Mouse (Mus musculus) CH12.LX (cell line): Measurements from ENCODE around the gene Cnksr3. TPM values are rescaled to one million over a fixed set of nuclear protein-coding genes. Genes with fewer than 3 reads are reported as not detected.

Experiments
- DNase-seq: peaks from one replicate; pipeline ENCODE4 v3.0.0-alpha.2; 2013; ENCODE audit errors: extremely low read depth
- H3K27ac ChIP-seq: 2 replicates; pipeline ENCODE4 v1.5.1; 2012; ENCODE audit warnings: low read depth, mild to moderate bottlenecking, control low read depth, moderate library complexity; ENCODE audit not compliant: insufficient read depth
- H3K27me3 ChIP-seq: replicated peaks from 2 replicates; pipeline ENCODE3; 2012; ENCODE audit warnings: inconsistent platforms
- H3K36me3 ChIP-seq, 2 experiments: replicated peaks in 1 of 2; 2 replicates each; pipeline versions ENCODE3 to v1.6.1; 2012; ENCODE audit warnings: inconsistent platforms in 1 of 2, low read length in 1 of 2, mild to moderate bottlenecking in 1 of 2, mixed read lengths in 1 of 2, moderate library complexity in 1 of 2; ENCODE audit not compliant: control insufficient read depth in 1 of 2, insufficient read depth in 1 of 2
- H3K4me1 ChIP-seq, 2 experiments: 2 replicates each; pipeline ENCODE4 v1.6.1; 2012; ENCODE audit warnings: inconsistent platforms in 1 of 2, moderate library complexity in 1 of 2; ENCODE audit not compliant: insufficient read depth in 2 of 2, control insufficient read depth in 1 of 2
- H3K4me2 ChIP-seq: 2 replicates; pipeline ENCODE4 v1.6.1; 2012; ENCODE audit warnings: low read depth, mild to moderate bottlenecking, control low read depth; ENCODE audit not compliant: poor library complexity, insufficient read depth, severe bottlenecking
- H3K4me3 ChIP-seq, 3 experiments: fragments of 150-350 bp in 1 of 3; sonication (generic) in 1 of 3; replicated peaks in 1 of 3; 2 replicates each; pipeline versions ENCODE3 to v1.5.1; 2011 to 2012; ENCODE audit warnings: low read depth in 2 of 3, low read length in 2 of 3, mild to moderate bottlenecking in 2 of 3, moderate library complexity in 2 of 3, control low read depth in 1 of 3, improper control_type of control experiment in 1 of 3, inconsistent platforms in 1 of 3, mixed read lengths in 1 of 3; ENCODE audit not compliant: poor library complexity in 1 of 3
- H3K79me2 ChIP-seq: replicated peaks from 2 replicates; pipeline ENCODE4 v1.6.1; 2012; ENCODE audit warnings: mild to moderate bottlenecking, moderate library complexity; ENCODE audit not compliant: control insufficient read depth, poor library complexity, insufficient read depth, severe bottlenecking; ENCODE audit errors: extremely low read depth
- H3K9ac ChIP-seq: 2 replicates; pipeline ENCODE4 v1.6.1; 2012; ENCODE audit warnings: low read depth, mild to moderate bottlenecking, control low read depth, moderate library complexity; ENCODE audit not compliant: insufficient read depth
- H3K9me3 ChIP-seq: replicated peaks from 2 replicates; pipeline ENCODE3; 2012; ENCODE audit warnings: low read length, inconsistent platforms, mixed read lengths
- BHLHE40 ChIP-seq: IDR thresholded peaks from 2 replicates; pipeline ENCODE4 v1.6.1; 2011; ENCODE audit warnings: mild to moderate bottlenecking, low read depth, low read length, improper control_type of control experiment
- ELF1 ChIP-seq: IDR thresholded peaks from 2 replicates; pipeline ENCODE4 v1.6.1; 2014; ENCODE audit warnings: low read depth, mild to moderate bottlenecking, inconsistent platforms, low read length, improper control_type of control experiment
- HCFC1 ChIP-seq: IDR thresholded peaks from 2 replicates; pipeline ENCODE4 v1.6.1; 2012; ENCODE audit warnings: low read depth, mild to moderate bottlenecking, inconsistent platforms, low read length, improper control_type of control experiment
- IRF4 ChIP-seq: IDR thresholded peaks from 2 replicates; pipeline ENCODE4 v1.6.1; 2014; ENCODE audit warnings: low read depth, mild to moderate bottlenecking, inconsistent platforms, low read length, improper control_type of control experiment
- KAT2A ChIP-seq: IDR thresholded peaks from 2 replicates; pipeline ENCODE4 v1.6.1; 2012; ENCODE audit warnings: low read length, improper control_type of control experiment, inconsistent platforms; ENCODE audit not compliant: insufficient replicate concordance
- MEF2A ChIP-seq: IDR thresholded peaks from 2 replicates; pipeline ENCODE4 v1.6.1; 2014; ENCODE audit warnings: low read depth, mild to moderate bottlenecking, inconsistent platforms, low read length, improper control_type of control experiment, borderline replicate concordance
- MYC ChIP-seq: IDR thresholded peaks from 2 replicates; pipeline ENCODE4 v1.6.1; 2011; ENCODE audit warnings: low read depth, mild to moderate bottlenecking, improper control_type of control experiment, low read length
- RAD21 ChIP-seq: IDR thresholded peaks from 2 replicates; pipeline ENCODE4 v1.6.1; 2011; ENCODE audit warnings: low read depth, mild to moderate bottlenecking, low read length, improper control_type of control experiment, moderate library complexity
- RCOR1 ChIP-seq: conservative IDR thresholded peaks from 2 replicates; pipeline ENCODE4 v1.6.1; 2012; ENCODE audit warnings: low read depth, mild to moderate bottlenecking, inconsistent platforms, low read length, improper control_type of control experiment
- USF1 ChIP-seq: IDR thresholded peaks from 2 replicates; pipeline ENCODE4 v1.6.1; 2014; ENCODE audit warnings: low read depth, mild to moderate bottlenecking, inconsistent platforms, low read length, improper control_type of control experiment
- USF2 ChIP-seq: conservative IDR thresholded peaks from 2 replicates; pipeline ENCODE4 v1.6.1; 2011; ENCODE audit warnings: low read depth, low read length, improper control_type of control experiment
- ZKSCAN1 ChIP-seq: IDR thresholded peaks from 2 replicates; pipeline ENCODE4 v1.6.1; 2012; ENCODE audit warnings: low read depth, inconsistent platforms, low read length, improper control_type of control experiment, borderline replicate concordance
- ZNF384 ChIP-seq: IDR thresholded peaks from 2 replicates; pipeline ENCODE4 v1.6.1; 2012; ENCODE audit warnings: low read depth, low read length, improper control_type of control experiment, inconsistent platforms
- dilution Hi-C: fragments of 300-500 bp; cut with MboI; formaldehyde crosslinking; loops from 2 replicates; pipeline ENCODE4 v1.14.3; 2020; ENCODE audit warnings: low sequenced_read_pairs; ENCODE audit not compliant: extremely low pct_unique_long_range_greater_than_20kb, extremely low pct_ligation_motif_present
- in situ Hi-C: fragments of 300-500 bp; cut with MboI; formaldehyde crosslinking; loops from 3 replicates; pipeline ENCODE4 v1.14.3; 2019; ENCODE audit warnings: low sequenced_read_pairs, low pct_ligation_motif_present, low pct_unique_long_range_greater_than_20kb, mixed read lengths
- polyA plus RNA-seq: library from polyadenylated mRNA; unstranded; fragments of >175 nt; gene quantifications from 2 replicates; pipeline ENCODE4 v1.2.1, GENCODE M21; 2012; ENCODE audit warnings: low read depth; ENCODE audit not compliant: insufficient read length
- total RNA-seq, 2 experiments: library from RNA; depleted of rRNA; stranded (reverse); fragments of 300-350 nt in 1 of 2; fragments of >200 nt in 1 of 2; gene quantifications; 2 replicates each; pipeline ENCODE4 v1.2.3; 2012 to 2014

The Cnksr3 gene
- total and polyA plus RNA-seq, 3 experiments, result 0.72 to 3.9 (median 2.9) TPM

DNA sequence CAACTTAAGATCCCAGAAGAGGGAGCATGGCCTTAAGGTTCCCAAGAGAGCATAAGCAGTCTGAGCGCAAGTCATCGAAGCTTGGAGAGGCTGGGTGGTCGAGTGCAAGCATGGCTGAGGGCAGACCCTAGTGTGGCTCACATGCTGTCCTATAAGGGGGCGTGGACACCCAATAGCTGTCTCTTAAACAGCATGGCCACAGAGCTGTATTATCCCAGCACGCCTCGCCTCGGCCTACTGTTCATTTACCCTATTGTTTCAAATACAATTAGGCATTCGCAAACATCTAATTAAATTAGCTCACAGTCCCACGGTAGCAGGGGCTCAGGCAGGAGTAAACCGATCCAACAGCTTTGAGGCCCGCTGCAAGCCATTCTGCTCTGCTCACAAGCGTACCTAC lies 49.0 kb downstream of the Cnksr3 start:
- TF ChIP-seq IRF4 (no peak), ELF1 (no peak), MYC (no peak), ZKSCAN1 (no peak), KAT2A (no peak), USF2 (no peak), RCOR1 (no peak), MEF2A (no peak), ZNF384 (no peak), RAD21 (no peak), BHLHE40 (no peak), USF1 (no peak), HCFC1 (no peak)
- Histone ChIP-seq H3K4me3 (no peak overlapping the region), H3K36me3 (peaks cover 0 to 4% of the 10 kb centered on the region in 2 experiments), H3K9me3 (no peaks in the 10 kb centered on the region), H3K79me2 (no peaks in the 10 kb centered on the region), H3K9ac (no peak overlapping the region), H3K27me3 (no peaks in the 10 kb centered on the region), H3K4me1 (no peaks in the 10 kb centered on the region), H3K4me2 (no peak overlapping the region), H3K27ac (no peak overlapping the region)
- in situ Hi-C loops (no loop called here), dilution Hi-C loops (no loop called here)
- no peak for DNase-seq

DNA sequence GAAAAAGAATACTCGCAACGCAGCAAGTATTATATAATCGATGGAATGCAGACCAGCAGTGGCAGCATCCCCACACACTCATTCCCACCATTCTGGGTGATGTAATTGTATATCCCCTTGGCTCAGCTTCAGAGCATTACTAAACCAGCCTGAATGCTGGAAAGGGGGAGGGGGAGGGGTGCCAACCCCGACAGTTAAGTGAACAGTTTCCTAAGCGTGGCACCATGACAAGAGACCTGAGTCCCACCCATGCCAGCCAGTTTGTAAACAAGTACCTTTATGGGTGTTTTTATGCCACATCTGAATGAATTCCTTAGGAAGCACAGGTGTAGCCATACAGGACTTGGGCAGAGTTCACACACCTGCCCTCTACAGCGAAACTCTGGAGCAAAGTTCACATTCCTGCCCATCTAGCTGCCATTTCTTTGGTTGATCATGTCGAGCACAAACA lies 53.0 kb downstream of the Cnksr3 start:
- in situ Hi-C loops (no loop called here), dilution Hi-C loops (no loop called here)
- Histone ChIP-seq H3K79me2 (no peaks in the 10 kb centered on the region), H3K27me3 (no peaks in the 10 kb centered on the region), H3K4me3 (no peak overlapping the region), H3K4me2 (no peak overlapping the region), H3K9me3 (peaks cover 6% of the 10 kb centered on the region), H3K36me3 (peaks cover 0 to 8% of the 10 kb centered on the region in 2 experiments), H3K9ac (no peak overlapping the region), H3K4me1 (no peaks in the 10 kb centered on the region), H3K27ac (no peak overlapping the region)
- no peak for TF ChIP-seq MYC
- DNase-seq, result no peak
